Comparison of ENCODE assay signal across 10 mouse cellular contexts in the genomic region with DNA sequence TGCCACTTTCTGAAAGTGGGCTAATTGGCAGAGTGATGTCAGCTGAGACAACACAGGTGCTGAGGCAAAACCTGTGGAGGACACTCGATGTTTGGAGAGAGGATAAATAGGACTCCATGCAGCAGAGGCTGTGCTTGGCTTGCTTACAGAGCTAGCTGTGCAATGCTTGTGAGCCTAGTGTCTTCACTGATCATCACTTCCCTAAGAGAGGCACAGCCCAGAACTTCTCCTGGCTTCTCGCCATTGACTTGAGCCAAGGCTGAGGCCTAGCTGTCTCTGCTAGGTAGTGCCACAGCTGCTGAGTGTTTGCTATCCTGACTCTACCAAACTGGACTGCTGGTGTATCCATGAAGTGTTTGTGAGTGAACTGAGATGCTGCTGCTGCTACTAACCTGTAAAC. TPM values are rescaled to one million over a fixed set of nuclear protein-coding genes. Genes with fewer than 3 reads are reported as not detected.
DNase-seq lines count a peak whose midpoint lies in the region; ATAC-seq and TF ChIP-seq lines count a peak whose summit lies in the region.
"Had no signal": no experiment of that assay in that cellular context is flagged by ENCODE, and none has a peak within 500 bp of the region (broad histone marks: within the 10 kb centered on the region; RNA-seq: fewer than 3 reads in every experiment).

No protein-coding gene starts in this region.

- intact Hi-C loops in heart, adult 2 months (cut with DNase I) = no loop called here

- H3K27ac ChIP-seq in heart, adult 2 months = no peak overlapping the region
- H3K27ac ChIP-seq in lung, embryonic 14.5 days (ENCODE audit: low read depth) = no peak overlapping the region
- H3K27ac ChIP-seq: hindbrain, embryonic 15.5 days; midbrain, embryonic 12.5 days had no signal

- H3K4me3 ChIP-seq in heart, adult 2 months = no peak overlapping the region
- no peak overlapping the region for H3K4me3 ChIP-seq in lung, embryonic 14.5 days (ENCODE audit: low read depth, low read length)
- H3K4me3 ChIP-seq: hindbrain, embryonic 15.5 days; midbrain, embryonic 12.5 days had no signal

- no peak overlapping the region for H3K9ac ChIP-seq in heart, adult 2 months (ENCODE audit: low read depth, low read length)
- no peak overlapping the region for H3K9ac ChIP-seq in lung, embryonic 14.5 days
- H3K9ac ChIP-seq: hindbrain, embryonic 15.5 days; midbrain, embryonic 12.5 days had no signal

- peak; percentile 38 for TF ChIP-seq POLR2A in heart, adult 2 months (IDR thresholded peaks at IDR 0.05; ENCODE audit: insufficient read depth, low read depth, low read length)

- H3K27me3 ChIP-seq in heart, adult 2 months (ENCODE audit: control insufficient read depth, insufficient read depth, low read length) = no peaks in the 10 kb centered on the region
- H3K27me3 ChIP-seq in lung, embryonic 14.5 days (ENCODE audit: insufficient read depth, low read length) = no peaks in the 10 kb centered on the region
- H3K27me3 ChIP-seq: hindbrain, embryonic 15.5 days; midbrain, embryonic 12.5 days had no signal

- H3K36me3 ChIP-seq in heart, adult 2 months (ENCODE audit: control insufficient read depth, insufficient read depth, low read length) = peaks cover 8% of the 10 kb centered on the region
- H3K36me3 ChIP-seq in lung, embryonic 14.5 days (ENCODE audit: insufficient read depth) = peaks cover 21% of the 10 kb centered on the region

- no peak for TF ChIP-seq CTCF in heart, adult 2 months (IDR thresholded peaks at IDR 0.05)
- no peak for TF ChIP-seq CTCF in lung, embryonic 14.5 days (IDR thresholded peaks at IDR 0.05; ENCODE audit: low read depth)

- peak; percentile 49 to 54 for DNase-seq in heart, adult 2 months
- no peak for DNase-seq in heart, adult 8-10 months (ENCODE audit: low spot score)
- DNase-seq in A20 (ENCODE audit: low read depth, low spot score) = peak; percentile 40
- DNase-seq in gastrocnemius, adult 18-20 months (ENCODE audit: low spot score) = peak; percentile 78
- DNase-seq in lung, embryonic 14.5 days = peak; percentile 84
- DNase-seq in embryo, embryonic 11 days = no peak
- no peak for DNase-seq in T-cell, adult 2 months (ENCODE audit: low spot score)
- DNase-seq in embryo, embryonic 10.5 days (ENCODE audit: low spot score) = no peak

- WGBS in heart, adult 2 months = 48% methylated on average over 2 of the region's 2 CpGs
- WGBS in lung, embryonic 14.5 days = 35% methylated on average over 2 of the region's 2 CpGs

- 0 out of 2 replicates have a peak, but pooled peaks cover 1% of the 10 kb centered on the region for H3K4me1 ChIP-seq in heart, adult 2 months (ENCODE audit: control insufficient read depth, insufficient read depth, low read length)
- no peaks in the 10 kb centered on the region for H3K4me1 ChIP-seq in lung, embryonic 14.5 days (ENCODE audit: insufficient read depth)
- H3K4me1 ChIP-seq: hindbrain, embryonic 15.5 days; midbrain, embryonic 12.5 days had no signal

- no peak overlapping the region for H3K4me2 ChIP-seq in lung, embryonic 14.5 days
- H3K4me2 ChIP-seq: hindbrain, embryonic 15.5 days; midbrain, embryonic 12.5 days had no signal

- TF ChIP-seq EP300 in heart, adult 2 months (IDR thresholded peaks at IDR 0.05; ENCODE audit: insufficient read depth, low read depth, low read length) = 0 out of 2 replicates have a peak, but pooled peaks have one; percentile 17

- no peaks in the 10 kb centered on the region for H3K9me3 ChIP-seq in lung, embryonic 14.5 days (ENCODE audit: low read depth, low read length)
- H3K9me3 ChIP-seq: hindbrain, embryonic 15.5 days; midbrain, embryonic 12.5 days had no signal

- peak; percentile 64 for ATAC-seq in lung, embryonic 14.5 days (ENCODE audit: insufficient read depth)

- no peaks in the 10 kb centered on the region for H3K79me2 ChIP-seq in heart, adult 2 months (replicated peaks; ENCODE audit: control insufficient read depth, insufficient read depth, low read length)

RNA-seq across cellular contexts. Expression of a gene that starts 17.3 kb away (rescaled TPM):
- total RNA-seq in heart, adult 2 months (2021) = under 1 TPM in 1 of 2 experiments, not detected in 1; 0.30 TPM
- 0.23 TPM in 1 of 2 replicates, not detected in the other for polyA plus RNA-seq in heart, adult 2 months (2012; rRNA removed)
- not detected for total RNA-seq in heart, adult 8-10 months (2022)
- total RNA-seq in gastrocnemius, adult 18-20 months (2021) = under 1 TPM; 0.31 to 0.41 TPM
- 0.83 and 1.8 TPM in 2 replicates for polyA plus RNA-seq in lung, embryonic 14.5 days (2014; fragmentation: Nextera tagmentation; extraction: Ambion mirVana)

RNA-seq across cellular contexts. Expression of a gene that starts 17.4 kb away (rescaled TPM):
- 1 to 10 TPM; 5.0 to 7.0 TPM for total RNA-seq in heart, adult 2 months (2021)
- polyA plus RNA-seq in heart, adult 2 months (2012; rRNA removed) = 4.2 and 7.2 TPM in 2 replicates
- 1 to 10 TPM; 3.8 to 7.6 (median 5.4) TPM for total RNA-seq in heart, adult 8-10 months (2022)
- 1 to 10 TPM; 3.1 to 4.0 TPM for total RNA-seq in gastrocnemius, adult 18-20 months (2021)
- 5.2 and 5.3 TPM in 2 replicates for polyA plus RNA-seq in lung, embryonic 14.5 days (2014; fragmentation: Nextera tagmentation; extraction: Ambion mirVana)

Comparison
In these comparisons a context has a peak if more than half of its experiments do, and no peak if none do; other contexts are left out.
1. DNase-seq: peak in heart, adult 2 months (2 of 2), A20 (single experiment), gastrocnemius, adult 18-20 months (single experiment) and lung, embryonic 14.5 days (single experiment); none in heart, adult 8-10 months (single experiment), embryo, embryonic 11 days (single experiment), T-cell, adult 2 months (single experiment) and embryo, embryonic 10.5 days (single experiment).